Mouse (Mus musculus): ENCODE measurements around the gene Wdr60. TPM values are rescaled to one million over a fixed set of nuclear protein-coding genes. Genes with fewer than 3 reads are reported as not detected.

Gene Wdr60
- total RNA-seq, 2 experiments from 2014 or later: 20.7 to 21.8 TPM

GRCm38 (mm10) chr12:116264756-116265155 lies 1.9 kb upstream of the Wdr60 start:
- TF ChIP-seq CTCF (IDR thresholded peaks at IDR 0.05): no peak
- Histone ChIP-seq H3K27ac (no peak overlapping the region), H3K4me3 (no peak overlapping the region)
- DNase-seq (ENCODE audit: extremely low spot score in 1 of 2, low spot score in 2 of 2): no peak
- intact Hi-C loops (cut with DNase I): no loop called here

GRCm38 (mm10) chr12:116258321-116258720 lies 4.5 kb downstream of the Wdr60 start:
- no peak overlapping the region for H3K4me3 ChIP-seq
- no peak for DNase-seq (ENCODE audit: extremely low spot score in 1 of 2, low spot score in 2 of 2)
- intact Hi-C loops (cut with DNase I): no loop called here
- TF ChIP-seq CTCF (IDR thresholded peaks at IDR 0.05): no peak
- no peak overlapping the region for H3K27ac ChIP-seq

- Histone ChIP-seq H3K4me3 (no peak overlapping the region), H3K27ac (no peak overlapping the region)
- intact Hi-C loops (cut with DNase I): no loop called here
- DNase-seq (ENCODE audit: extremely low spot score in 1 of 2, low spot score in 2 of 2): no peak
- no peak for TF ChIP-seq CTCF (IDR thresholded peaks at IDR 0.05)
These were observed 7.2 kb downstream of the Wdr60 start for GRCm38 (mm10) chr12:116255636-116256035.

GRCm38 (mm10) chr12:116254652-116255051 lies 8.2 kb downstream of the Wdr60 start:
- DNase-seq (ENCODE audit: extremely low spot score in 1 of 2, low spot score in 2 of 2): no peak
- intact Hi-C loops (cut with DNase I): no loop called here
- H3K27ac ChIP-seq: no peak overlapping the region
- no peak for TF ChIP-seq CTCF (IDR thresholded peaks at IDR 0.05)
- no peak overlapping the region for H3K4me3 ChIP-seq

- no peak overlapping the region for H3K27ac ChIP-seq
- no peak for DNase-seq (ENCODE audit: extremely low spot score in 1 of 2, low spot score in 2 of 2)
- intact Hi-C loops (cut with DNase I): loop anchor here (5.0 kb wide), 1 partner anchor 113 kb away; no protein-coding TSS in a partner anchor
- H3K4me3 ChIP-seq: no peak overlapping the region
- TF ChIP-seq CTCF (IDR thresholded peaks at IDR 0.05): no peak
These were observed 18.2 kb downstream of the Wdr60 start for GRCm38 (mm10) chr12:116244601-116245000.

- no peak overlapping the region for H3K4me3 ChIP-seq
- DNase-seq (ENCODE audit: extremely low spot score in 1 of 2, low spot score in 2 of 2): no peak
- intact Hi-C loops (cut with DNase I): no loop called here
- TF ChIP-seq CTCF (IDR thresholded peaks at IDR 0.05): no peak
- H3K27ac ChIP-seq: no peak overlapping the region
These were observed 24.0 kb downstream of the Wdr60 start for GRCm38 (mm10) chr12:116238803-116239202.

GRCm38 (mm10) chr12:116238370-116238769 lies 24.5 kb downstream of the Wdr60 start:
- intact Hi-C loops (cut with DNase I): no loop called here
- Histone ChIP-seq H3K27ac (no peak overlapping the region), H3K4me3 (no peak overlapping the region)
- no peak for DNase-seq (ENCODE audit: extremely low spot score in 1 of 2, low spot score in 2 of 2)
- TF ChIP-seq CTCF (IDR thresholded peaks at IDR 0.05): no peak

GRCm38 (mm10) chr12:116236658-116237057 lies 26.2 kb downstream of the Wdr60 start:
- DNase-seq (ENCODE audit: extremely low spot score in 1 of 2, low spot score in 2 of 2): no peak
- Histone ChIP-seq H3K27ac (no peak overlapping the region), H3K4me3 (no peak overlapping the region)
- TF ChIP-seq CTCF (IDR thresholded peaks at IDR 0.05): no peak
- intact Hi-C loops (cut with DNase I): no loop called here

- TF ChIP-seq CTCF (IDR thresholded peaks at IDR 0.05): peak; percentile 12; the same call in 1 of the 2 replicates
- no peak for DNase-seq (ENCODE audit: extremely low spot score in 1 of 2, low spot score in 2 of 2)
- intact Hi-C loops (cut with DNase I): no loop called here
- Histone ChIP-seq H3K4me3 (no peak overlapping the region), H3K27ac (no peak overlapping the region)
These were observed 27.5 kb downstream of the Wdr60 start for GRCm38 (mm10) chr12:116235356-116235755.

- intact Hi-C loops (cut with DNase I): no loop called here
- TF ChIP-seq CTCF (IDR thresholded peaks at IDR 0.05): no peak
- Histone ChIP-seq H3K27ac (no peak overlapping the region), H3K4me3 (no peak overlapping the region)
- no peak for DNase-seq (ENCODE audit: extremely low spot score in 1 of 2, low spot score in 2 of 2)
These were observed 30.8 kb downstream of the Wdr60 start for GRCm38 (mm10) chr12:116232061-116232460.

- intact Hi-C loops (cut with DNase I): no loop called here
These were observed 31.2 kb downstream of the Wdr60 start for GRCm38 (mm10) chr12:116231612-116232011.

GRCm38 (mm10) chr12:116229451-116229850 lies 33.4 kb downstream of the Wdr60 start:
- no peak overlapping the region for H3K27ac ChIP-seq
- no peak for TF ChIP-seq CTCF (IDR thresholded peaks at IDR 0.05)
- no peak overlapping the region for H3K4me3 ChIP-seq
- intact Hi-C loops (cut with DNase I): no loop called here
- DNase-seq (ENCODE audit: extremely low spot score in 1 of 2, low spot score in 2 of 2): no peak

More at GRCm38 (mm10) chr12:116231612-116232011, 31.2 kb downstream of the Wdr60 start:
- no peak for TF ChIP-seq CTCF (IDR thresholded peaks at IDR 0.05)
- no peak overlapping the region for H3K4me3 ChIP-seq
- DNase-seq (ENCODE audit: extremely low spot score in 1 of 2, low spot score in 2 of 2): no peak
- no peak overlapping the region for H3K27ac ChIP-seq

GRCm38 (mm10) chr12:116226289-116227057 lies 36.3 kb downstream of the Wdr60 start:
- TF ChIP-seq CTCF (IDR thresholded peaks at IDR 0.05): no peak
- Histone ChIP-seq H3K4me3 (no peak overlapping the region), H3K27ac (no peak overlapping the region)
- intact Hi-C loops (cut with DNase I): no loop called here
- no peak for DNase-seq (ENCODE audit: extremely low spot score in 1 of 2, low spot score in 2 of 2)
